Mouse (Mus musculus) bone marrow, adult 2 months (tissue): ENCODE measurements around the gene Pkp4.
"Not testable (repeated sequence)": the region's sequence is repeated elsewhere in the genome, so short reads cannot be mapped to it uniquely, and the experiment has no call there.

Source experiments
- CTCF ChIP-seq: fragments of 200-500 bp; IDR thresholded peaks from 2 replicates; pipeline ENCODE4 v1.5.1; 2011; ENCODE audit warnings: low read length, control low read depth; ENCODE audit not compliant: control insufficient read depth, insufficient read depth
- POLR2A ChIP-seq: fragments of 200-500 bp; IDR thresholded peaks from 2 replicates; pipeline ENCODE4 v1.6.1; 2011; ENCODE audit warnings: low read depth, mild to moderate bottlenecking, control low read depth, low read length, borderline replicate concordance; ENCODE audit not compliant: control insufficient read depth

DNA sequence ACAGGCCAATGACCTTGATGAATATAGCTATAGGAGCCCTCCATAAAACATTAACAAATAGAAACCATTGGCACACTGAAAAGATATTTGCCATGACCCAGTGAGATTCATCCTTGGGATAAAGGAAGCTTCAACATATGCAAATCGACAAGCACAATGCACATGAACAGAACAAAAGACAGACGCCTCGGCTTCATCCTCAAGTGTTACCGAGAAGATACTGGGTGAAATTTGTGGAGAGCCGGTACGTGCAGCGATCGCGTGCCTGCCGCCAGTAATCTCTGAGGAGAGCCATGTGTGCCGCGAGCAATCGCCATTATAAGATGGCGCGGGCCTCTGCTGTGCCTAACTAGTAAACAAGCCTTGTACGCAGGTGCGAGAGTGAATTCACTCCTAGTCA lies 218.2 kb downstream of the Pkp4 start:
- not testable (repeated sequence) for TF ChIP-seq POLR2A, CTCF
